Mouse (Mus musculus) lung, postnatal 0 days (tissue): ENCODE results near the gene Ick. TPM values are rescaled to one million over a fixed set of nuclear protein-coding genes. Genes with fewer than 3 reads are reported as not detected.
"Not testable (repeated sequence)": the region's sequence is repeated elsewhere in the genome, so short reads cannot be mapped to it uniquely, and the experiment has no call there.

Experiments used
- ATAC-seq: fragments of 200-750 bp; cut with Nextera tagmentation; 2 replicates; pipeline ENCODE4 v1.8.0; 2017; ENCODE audit warnings: moderate library complexity
- DNase-seq: peaks from one replicate; pipeline ENCODE4 v3.0.0-alpha.2; 2016; ENCODE audit warnings: low spot score
- H3K27ac ChIP-seq: fragments of 300-500 bp; sonication (generic); 2 replicates; pipeline ENCODE4 v1.5.1; 2014; ENCODE audit warnings: antibody characterized with exemption, mild to moderate bottlenecking, low read length, mixed read lengths
- H3K27me3 ChIP-seq: fragments of 300-500 bp; sonication (generic); replicated peaks from 2 replicates; pipeline ENCODE4 v1.6.1; 2014; ENCODE audit warnings: low read length, mixed read lengths; ENCODE audit not compliant: insufficient read depth
- H3K36me3 ChIP-seq: fragments of 300-500 bp; sonication (generic); 2 replicates; pipeline ENCODE4 v1.6.1; 2014; ENCODE audit warnings: low read length, mixed read lengths; ENCODE audit not compliant: insufficient read depth
- H3K4me1 ChIP-seq: fragments of 300-500 bp; sonication (generic); 2 replicates; pipeline ENCODE4 v1.6.1; 2014; ENCODE audit warnings: antibody characterized with exemption, low read depth, low read length, mixed read lengths; ENCODE audit not compliant: insufficient read depth
- H3K4me2 ChIP-seq: fragments of 300-500 bp; sonication (generic); replicated peaks from 2 replicates; pipeline ENCODE4 v1.6.1; 2014; ENCODE audit warnings: low read depth, mild to moderate bottlenecking, low read length, moderate library complexity, mixed read lengths
- H3K4me3 ChIP-seq: fragments of 300-500 bp; sonication (generic); 2 replicates; pipeline ENCODE4 v1.5.1; 2014; ENCODE audit warnings: low read depth, low read length
- H3K9ac ChIP-seq: fragments of 300-500 bp; sonication (generic); replicated peaks from 2 replicates; pipeline ENCODE4 v1.6.1; 2014; ENCODE audit warnings: low read depth, mild to moderate bottlenecking
- H3K9me3 ChIP-seq: fragments of 300-500 bp; sonication (generic); 2 replicates; pipeline ENCODE4 v1.6.1; 2016; ENCODE audit warnings: low read length, mixed read lengths
- CTCF ChIP-seq: IDR thresholded peaks from 2 replicates; pipeline ENCODE4 v1.5.1; 2016; ENCODE audit warnings: antibody characterized with exemption, mild to moderate bottlenecking
- EP300 ChIP-seq: IDR thresholded peaks from 2 replicates; pipeline ENCODE4 v1.6.1; 2016; ENCODE audit warnings: antibody characterized with exemption, mild to moderate bottlenecking, control low read depth
- WGBS: fragments of 180-500 bp; shearing (Covaris S2); extraction: QIAGEN DNeasy Blood & Tissue Kit; methylation state at CpG from one replicate; pipeline ENCODE4 v1.1.7; 2014; 5-methylcytosine and 5-hydroxymethylcytosine counted together
- polyA plus RNA-seq: library from polyadenylated mRNA; unstranded; fragments of >200 nt; fragmentation: Nextera tagmentation; extraction: Ambion mirVana; gene quantifications from 2 replicates; pipeline ENCODE4 v1.2.1, GENCODE M21; 2015

The Ick gene
- polyA plus RNA-seq, 1 experiment from 2014 or later: 23.0 TPM

GRCm38 (mm10) chr9:78146627-78147026 is 37.6 kb downstream of the Ick start:
- Histone ChIP-seq H3K27ac (no peak overlapping the region), H3K4me2 (no peak overlapping the region), H3K4me1 (no peaks in the 10 kb centered on the region), H3K36me3 (peaks cover 11% of the 10 kb centered on the region), H3K4me3 (no peak overlapping the region), H3K9me3 (no peaks in the 10 kb centered on the region), H3K27me3 (no peaks in the 10 kb centered on the region), H3K9ac (no peak overlapping the region)
- 84% methylated on average over 6 of the region's 6 CpGs for WGBS
- ATAC-seq (no peak), DNase-seq (no peak)
- TF ChIP-seq CTCF (no peak), EP300 (no peak)

- TF ChIP-seq EP300 (no peak), CTCF (no peak)
- Histone ChIP-seq H3K9ac (no peak overlapping the region), H3K9me3 (no peaks in the 10 kb centered on the region), H3K36me3 (peaks cover 7% of the 10 kb centered on the region; the same call in 1 of the 2 replicates), H3K4me2 (no peak overlapping the region), H3K27ac (no peak overlapping the region), H3K27me3 (no peaks in the 10 kb centered on the region), H3K4me3 (no peak overlapping the region), H3K4me1 (no peaks in the 10 kb centered on the region)
- ATAC-seq (no peak), DNase-seq (no peak)
- WGBS: 92% methylated on average over 6 of the region's 6 CpGs
Observed at GRCm38 (mm10) chr9:78148149-78148548, 39.2 kb downstream of the Ick start.

- H3K36me3 ChIP-seq, H3K4me1 ChIP-seq, ATAC-seq, H3K4me2 ChIP-seq, DNase-seq, H3K27me3 ChIP-seq, H3K4me3 ChIP-seq, H3K9ac ChIP-seq, H3K27ac ChIP-seq, H3K9me3 ChIP-seq: not testable (repeated sequence)
- WGBS: 89% methylated on average over 2 of the region's 2 CpGs
Observed at GRCm38 (mm10) chr9:78149770-78150169, 40.8 kb downstream of the Ick start.

GRCm38 (mm10) chr9:78154211-78154977 is 45.4 kb downstream of the Ick start:
- no peak for DNase-seq

GRCm38 (mm10) chr9:78157221-78157620 is 48.2 kb downstream of the Ick start:
- no peak for ATAC-seq
- Histone ChIP-seq H3K9me3 (no peaks in the 10 kb centered on the region), H3K36me3 (peaks cover 30% of the 10 kb centered on the region; the same call in 1 of the 2 replicates), H3K4me2 (no peak overlapping the region), H3K9ac (no peak overlapping the region), H3K27me3 (no peaks in the 10 kb centered on the region), H3K4me3 (no peak overlapping the region), H3K4me1 (no peaks in the 10 kb centered on the region), H3K27ac (no peak overlapping the region)
- 81% methylated on average over 1 of the region's 1 CpGs for WGBS
- no peak for DNase-seq
- TF ChIP-seq CTCF (no peak), EP300 (no peak)

More at GRCm38 (mm10) chr9:78154211-78154977, 45.4 kb downstream of the Ick start:
- no peaks in the 10 kb centered on the region for H3K27me3 ChIP-seq
- peak; percentile 46 for ATAC-seq
- no peaks in the 10 kb centered on the region for H3K4me1 ChIP-seq
- H3K9ac ChIP-seq: no peak overlapping the region
- no peak overlapping the region for H3K4me2 ChIP-seq
- H3K36me3 ChIP-seq: peaks cover 18% of the 10 kb centered on the region; the same call in 1 of the 2 replicates
- TF ChIP-seq EP300 (no peak), CTCF (0 out of 2 replicates have a peak, but pooled peaks have one; percentile 20)
- WGBS: 71% methylated on average over 11 of the region's 11 CpGs
- H3K4me3 ChIP-seq: no peak overlapping the region
- no peak overlapping the region for H3K27ac ChIP-seq
- H3K9me3 ChIP-seq: no peaks in the 10 kb centered on the region

- H3K4me1 ChIP-seq: no peaks in the 10 kb centered on the region
- no peaks in the 10 kb centered on the region for H3K27me3 ChIP-seq
- 61% methylated on average over 10 of the region's 10 CpGs for WGBS
- no peak for ATAC-seq
- peaks cover 30% of the 10 kb centered on the region; the same call in 1 of the 2 replicates for H3K36me3 ChIP-seq
- no peak overlapping the region for H3K4me2 ChIP-seq
- H3K4me3 ChIP-seq: no peak overlapping the region
- no peak for DNase-seq
- H3K27ac ChIP-seq: no peak overlapping the region
- H3K9ac ChIP-seq: no peak overlapping the region
- H3K9me3 ChIP-seq: no peaks in the 10 kb centered on the region
- TF ChIP-seq CTCF (no peak), EP300 (no peak)
Observed at GRCm38 (mm10) chr9:78163291-78163690, 54.3 kb downstream of the Ick start.
